Mouse (Mus musculus): ENCODE measurements at regions not wholly inside any gene's neighbourhood (a gene's known extent, or its start where the extent isn't known, plus 50 kb on each side); places are given as distances from the start of the nearest gene placed in this dataset.

DNA sequence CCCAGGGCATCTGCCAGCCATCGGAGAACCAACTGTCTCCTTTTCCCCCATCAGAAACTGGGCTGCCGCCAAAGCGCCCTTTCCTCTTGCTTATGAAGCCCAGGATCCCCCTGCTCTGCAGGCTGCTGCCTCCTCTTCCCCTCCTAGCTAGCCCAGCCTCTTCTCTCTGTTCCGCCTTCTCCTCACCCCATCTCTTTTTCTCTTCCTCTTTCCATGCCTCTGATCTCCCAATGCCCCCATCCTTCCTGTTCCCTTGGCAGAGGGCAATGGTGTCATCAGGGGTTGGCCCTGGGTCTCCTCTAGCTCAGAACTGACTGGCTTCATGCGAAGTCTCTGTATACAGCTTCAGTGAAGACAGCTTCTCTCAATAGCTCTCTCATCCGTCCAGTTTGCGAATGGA, 87.4 kb upstream of the Rbpj start:
- no peak for TF ChIP-seq GATA1 (IDR thresholded peaks at IDR 0.05; ENCODE audit: borderline replicate concordance, low read length)
- no peak for TF ChIP-seq FLI1 (IDR thresholded peaks at IDR 0.05; ENCODE audit: low read length)

All from megakaryocyte, embryonic 14.5 days (primary cell).